Mouse (Mus musculus) yolk sac, embryonic 10.5 days (tissue): ENCODE measurements around the gene Gm20917.
"Not testable (repeated sequence)": the region's sequence is repeated elsewhere in the genome, so short reads cannot be mapped to it uniquely, and the experiment has no call there.

Experiments
- DNase-seq: peaks from one replicate; pipeline ENCODE4 v3.0.0-alpha.2; 2017; ENCODE audit warnings: low spot score

Gene Gm20917

GRCm38 (mm10) chrY:79151022-79151421 lies at the start of gene Gm20917:
Gene Gm20917, minus strand, starts transcription at chrY:79151122.
- DNase-seq: not testable (repeated sequence)
